Mouse (Mus musculus) left cerebral cortex, adult 11 months (tissue): Measurements from ENCODE around the gene Daam1.

ENCODE experiments used
- DNase-seq: peaks from one replicate; pipeline ENCODE4 v3.0.0; 2022; ENCODE audit warnings: low spot score

Daam1 gene

GRCm38 (mm10) chr12:71969941-71970629 is 139.2 kb downstream of the Daam1 start:
- DNase-seq, result no peak

- no peak for DNase-seq
Observed at GRCm38 (mm10) chr12:71970791-71971654, 140.1 kb downstream of the Daam1 start.

DNA sequence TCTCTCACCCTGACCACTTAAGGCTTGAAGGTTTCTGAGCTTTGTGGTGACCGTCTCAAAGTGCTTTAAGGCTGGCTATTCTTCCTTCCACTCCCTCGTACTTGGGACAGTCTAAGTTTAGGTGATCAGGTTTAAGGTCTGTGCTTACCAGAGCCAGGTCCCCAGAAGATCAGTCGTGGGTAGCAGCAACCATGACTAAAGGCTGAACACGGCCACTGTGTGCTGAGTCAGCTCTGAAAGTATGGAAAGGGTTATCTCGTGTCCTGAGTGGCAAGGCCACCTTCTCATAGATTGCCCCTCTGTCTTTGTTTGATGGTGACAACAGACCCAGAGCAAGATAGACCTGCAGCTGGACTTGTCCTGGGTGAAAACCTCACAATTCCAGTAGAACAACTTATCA is 141.2 kb downstream of the Daam1 start:
- no peak for DNase-seq

DNA sequence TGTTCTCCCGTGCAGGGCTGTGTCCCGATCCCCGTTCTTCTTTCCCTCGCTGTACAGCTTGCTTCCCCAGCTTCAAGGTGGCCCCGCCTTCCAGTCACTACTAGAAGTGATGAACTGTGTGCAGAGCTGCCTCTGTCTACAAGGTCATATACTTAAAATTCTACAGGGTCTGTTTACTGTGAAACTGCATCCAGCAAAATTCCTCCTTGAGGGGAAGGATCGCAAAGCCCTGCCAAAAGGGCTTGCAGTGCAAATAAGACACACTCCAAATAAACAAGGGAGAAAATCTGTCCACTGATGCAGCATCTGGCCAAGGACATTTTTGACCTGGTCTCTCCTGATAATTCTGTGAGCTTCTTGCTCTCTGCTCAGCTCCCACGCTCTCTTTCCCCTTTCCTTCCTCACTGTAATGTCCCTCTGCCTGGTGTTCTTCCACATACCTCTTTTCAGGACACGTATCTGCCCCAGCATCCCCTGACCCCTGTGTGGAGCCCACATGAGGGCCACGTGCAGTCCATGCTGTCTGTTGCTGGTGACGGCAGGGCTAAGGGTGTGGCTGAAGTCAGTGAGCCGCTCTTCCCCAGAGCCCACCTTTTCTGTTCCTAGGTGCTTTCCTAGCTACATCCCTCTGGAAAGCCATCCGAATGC is 141.9 kb downstream of the Daam1 start:
- DNase-seq, result no peak

DNA sequence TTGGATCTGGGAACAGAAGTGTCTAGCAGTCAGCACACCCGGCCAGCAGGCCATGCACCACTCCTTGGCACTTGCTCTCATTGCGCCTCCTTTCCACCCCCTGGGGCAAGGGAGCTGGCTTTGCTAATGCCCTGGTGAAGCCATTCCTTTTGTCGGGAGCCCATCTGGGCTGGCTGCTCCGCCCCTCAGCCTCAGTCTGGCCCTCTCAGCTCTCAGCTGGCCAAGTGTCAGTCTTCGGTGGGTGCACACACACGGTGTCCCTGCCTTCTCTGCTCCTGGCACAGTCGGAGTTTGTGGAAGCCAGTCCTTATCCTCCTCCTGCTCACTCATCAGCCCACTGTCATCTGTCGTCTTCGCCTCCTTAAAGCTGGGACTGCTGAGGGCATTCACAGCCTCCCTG is 142.7 kb downstream of the Daam1 start:
- DNase-seq, result no peak

- DNase-seq, result no peak
Observed at GRCm38 (mm10) chr12:71975626-71976025, 144.7 kb downstream of the Daam1 start.

GRCm38 (mm10) chr12:71976361-71976960 is 145.6 kb downstream of the Daam1 start:
- DNase-seq, result no peak

- no peak for DNase-seq
Observed at GRCm38 (mm10) chr12:71977364-71977763, 146.5 kb downstream of the Daam1 start.

DNA sequence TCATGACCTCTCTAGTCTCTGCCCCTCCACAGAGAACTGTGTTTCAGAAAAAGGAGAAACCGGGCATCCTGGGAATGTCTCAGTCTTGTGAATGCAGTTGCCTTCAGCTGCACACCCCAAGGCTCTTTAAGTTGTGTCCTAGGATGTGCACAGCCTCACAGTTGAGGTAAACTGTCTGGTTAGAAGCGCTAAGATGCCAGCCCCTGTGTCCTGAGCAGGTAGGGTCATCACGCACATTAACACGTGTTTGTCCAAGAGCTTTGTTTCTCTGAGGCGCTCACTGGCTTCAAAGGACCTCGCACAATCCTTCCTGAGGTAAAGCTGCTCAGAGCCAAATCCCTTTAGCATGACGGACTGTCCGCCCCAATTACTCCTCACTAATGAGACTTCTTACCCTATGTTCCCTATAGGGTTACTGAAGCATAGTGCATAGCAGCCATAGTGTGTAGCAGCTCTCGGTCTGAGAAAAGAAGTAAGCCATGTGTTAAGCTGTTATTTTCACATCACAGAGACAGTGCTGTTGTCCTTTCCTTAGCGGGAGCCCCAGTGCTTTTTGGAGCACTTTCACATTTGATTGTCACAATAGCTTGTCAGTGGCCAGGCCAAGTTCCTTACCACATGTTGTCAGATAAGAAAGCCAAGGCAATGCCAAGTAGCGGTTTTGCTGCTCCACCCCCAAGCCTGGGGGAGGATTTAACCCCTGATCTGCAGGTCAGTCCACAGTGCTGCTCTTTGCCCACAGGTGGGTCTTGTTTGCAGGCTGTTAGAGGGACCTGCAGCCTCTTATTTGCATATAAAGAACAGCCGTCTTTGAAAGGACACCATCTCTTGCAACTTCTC is 147.9 kb downstream of the Daam1 start:
- DNase-seq, result no peak

GRCm38 (mm10) chr12:71980166-71980565 is 149.3 kb downstream of the Daam1 start:
- no peak for DNase-seq

- DNase-seq, result no peak
Observed at GRCm38 (mm10) chr12:71980746-71981145, 149.9 kb downstream of the Daam1 start.

GRCm38 (mm10) chr12:71981250-71981649 is 150.4 kb downstream of the Daam1 start:
- no peak for DNase-seq

GRCm38 (mm10) chr12:71981791-71982190 is 150.9 kb downstream of the Daam1 start:
- DNase-seq, result no peak

DNA sequence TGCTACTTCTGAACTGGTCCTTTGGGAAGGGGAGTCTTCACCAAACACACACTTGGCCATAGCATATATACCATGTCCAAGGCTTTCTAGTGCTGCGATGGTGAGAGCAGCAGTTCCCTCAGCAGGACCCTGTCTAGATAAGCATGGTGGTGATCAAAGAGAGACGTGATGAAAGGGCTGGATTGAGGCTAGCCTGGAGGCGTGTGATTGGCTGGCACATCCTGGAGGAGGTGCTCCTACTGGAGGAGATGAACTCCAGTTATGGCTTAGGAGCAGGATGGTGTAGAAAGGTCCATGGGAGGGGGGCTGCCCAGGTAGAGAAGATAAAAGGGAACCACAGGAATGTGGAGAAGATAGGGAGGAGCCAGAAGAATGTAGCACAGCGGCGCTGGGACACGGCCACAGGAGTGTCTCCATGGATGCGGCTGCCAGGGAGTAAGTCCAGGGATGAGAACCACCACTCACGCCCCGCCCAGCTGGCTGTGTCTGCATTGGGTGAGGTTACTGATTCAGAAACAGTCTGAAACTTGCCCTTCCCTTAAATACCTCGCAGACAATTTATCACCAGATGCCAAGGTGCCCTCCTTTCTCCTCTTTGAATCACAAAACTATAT is 152.3 kb downstream of the Daam1 start:
- no peak for DNase-seq

DNA sequence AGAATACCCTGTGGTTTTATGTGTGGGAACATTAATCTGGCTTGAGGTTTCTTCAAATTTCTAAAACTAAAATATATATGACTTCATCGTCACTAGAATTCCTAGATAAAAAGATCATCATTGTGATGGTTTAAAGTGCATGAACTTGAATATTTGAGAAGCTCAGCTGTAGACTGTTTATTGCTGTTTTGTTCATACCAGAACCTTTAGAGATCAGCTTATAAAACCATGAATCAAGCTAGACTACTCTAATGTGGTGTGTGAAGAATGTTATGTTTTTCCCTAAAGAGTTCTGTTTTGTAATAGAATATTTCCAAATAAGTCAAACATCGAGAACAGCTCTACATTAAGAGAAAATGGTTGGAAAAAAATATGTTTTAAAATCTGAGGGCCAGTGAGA is 156.3 kb downstream of the Daam1 start:
- no peak for DNase-seq

DNA sequence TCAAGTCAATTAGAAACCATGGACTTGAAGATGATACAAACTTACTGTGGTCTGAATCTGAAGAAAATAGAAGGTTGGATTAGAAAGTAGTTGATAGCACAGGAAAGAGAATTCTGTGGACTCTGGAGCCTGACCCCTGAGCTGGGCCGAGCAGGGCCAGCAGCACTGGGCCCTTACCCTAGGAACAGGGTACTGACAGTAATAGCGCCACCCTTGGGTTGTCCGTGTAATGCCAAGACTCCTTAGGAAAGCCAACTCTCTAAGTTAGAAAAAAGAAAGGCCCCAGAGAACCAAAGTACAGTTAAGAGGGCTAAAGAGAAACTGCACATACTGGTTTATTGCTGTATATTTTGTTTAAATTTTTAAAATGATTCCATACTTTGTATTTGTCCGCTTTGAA is 157.0 kb downstream of the Daam1 start:
- DNase-seq, result no peak

DNA sequence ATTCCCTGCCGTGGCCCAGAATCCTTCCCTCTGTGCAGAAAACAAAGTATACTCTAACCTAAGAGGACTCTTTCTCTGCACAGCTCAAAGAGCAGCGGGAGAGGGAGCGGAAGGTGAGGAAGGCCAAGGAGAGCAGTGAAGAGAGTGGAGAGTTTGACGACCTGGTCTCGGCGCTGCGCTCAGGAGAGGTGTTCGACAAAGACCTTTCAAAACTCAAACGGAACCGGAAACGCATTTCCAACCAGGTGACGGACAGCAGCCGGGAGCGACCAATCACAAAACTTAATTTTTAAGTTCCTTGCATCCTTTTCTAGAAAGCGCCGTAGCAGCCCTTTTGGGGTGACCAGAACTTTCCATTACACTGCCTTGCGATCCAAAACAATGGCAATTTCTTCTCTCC is 158.7 kb downstream of the Daam1 start:
- no peak for DNase-seq

DNA sequence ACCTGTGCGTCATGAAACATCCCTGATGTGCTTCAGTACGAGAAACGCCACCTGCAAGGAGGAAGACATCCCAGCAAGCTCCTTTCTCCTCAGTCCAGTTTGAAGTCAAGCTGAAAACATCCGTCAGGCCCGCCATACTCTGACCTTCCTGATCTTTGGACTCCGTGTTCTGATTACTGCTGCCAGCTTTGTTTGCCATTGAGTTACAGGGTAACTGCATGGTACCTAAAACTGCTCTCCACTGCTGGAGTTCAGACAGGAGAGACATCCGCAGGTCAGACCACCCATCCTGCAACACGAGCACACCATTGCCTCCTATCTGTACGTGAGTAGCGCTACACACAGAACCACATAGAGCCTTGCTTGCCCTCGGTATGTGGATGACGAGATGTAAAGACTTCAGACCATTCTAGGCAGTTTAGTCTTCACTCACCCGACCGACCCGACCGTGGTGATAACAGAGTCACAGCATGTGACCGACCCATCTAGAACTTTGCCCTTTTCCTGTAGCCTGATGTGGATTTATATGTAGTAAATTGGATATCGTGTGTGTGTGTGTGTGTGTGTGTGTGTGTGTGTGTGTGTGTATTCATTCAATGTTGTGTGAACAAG is 161.8 kb downstream of the Daam1 start:
- no peak for DNase-seq

- DNase-seq, result no peak
Observed at GRCm38 (mm10) chr12:71995831-71996230, 165.0 kb downstream of the Daam1 start.

DNA sequence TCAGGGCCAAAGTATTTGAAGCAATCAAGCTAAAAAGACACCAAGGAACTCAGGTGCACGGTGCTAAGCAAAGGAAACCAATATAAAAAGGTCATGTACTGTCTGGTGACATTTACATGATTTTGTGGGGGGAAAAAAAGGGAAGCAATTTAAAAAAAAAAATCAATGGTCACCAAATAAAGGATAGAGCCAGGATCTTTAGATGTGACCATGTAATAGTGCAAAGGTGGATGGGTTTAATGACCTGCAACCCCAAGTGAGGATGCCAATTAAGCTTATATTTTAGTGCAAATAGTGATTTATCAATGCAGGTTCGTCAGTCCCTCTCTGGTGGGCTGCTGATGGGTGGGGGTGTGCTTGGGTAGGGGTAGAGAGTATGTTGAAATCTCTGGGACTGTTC is 166.0 kb downstream of the Daam1 start:
- DNase-seq, result no peak

GRCm38 (mm10) chr12:71997364-71997763 is 166.5 kb downstream of the Daam1 start:
- no peak for DNase-seq
